8 mouse cellular contexts compared by ENCODE assay signal in genomic region chr6:121064356-121065015, GRCm38 (mm10).
DNase-seq lines count a peak whose midpoint lies in the region; ATAC-seq lines count a peak whose summit lies in the region.

No protein-coding gene starts in this region.

- peak overlapping the region; percentile 72 for H3K9ac ChIP-seq in heart, embryonic 13.5 days
- peak overlapping the region; percentile 34; the same call in 1 of the 2 replicates for H3K9ac ChIP-seq in intestine, embryonic 15.5 days
- no peak overlapping the region for H3K9ac ChIP-seq in liver, embryonic 15.5 days
- peak overlapping the region; percentile 32; the same call in 1 of the 2 replicates for H3K9ac ChIP-seq in stomach, embryonic 15.5 days

- no peaks in the 10 kb centered on the region for H3K36me3 ChIP-seq in heart, embryonic 13.5 days
- no peaks in the 10 kb centered on the region for H3K36me3 ChIP-seq in intestine, embryonic 15.5 days
- H3K36me3 ChIP-seq in liver, embryonic 15.5 days (replicated peaks), result peaks cover 9% of the 10 kb centered on the region; the same call in 1 of the 2 replicates
- no peaks in the 10 kb centered on the region for H3K36me3 ChIP-seq in stomach, embryonic 15.5 days

- H3K27me3 ChIP-seq in heart, embryonic 13.5 days (replicated peaks), result no peaks in the 10 kb centered on the region
- H3K27me3 ChIP-seq in intestine, embryonic 15.5 days (replicated peaks), result no peaks in the 10 kb centered on the region
- H3K27me3 ChIP-seq in liver, embryonic 15.5 days, result no peaks in the 10 kb centered on the region
- H3K27me3 ChIP-seq in stomach, embryonic 15.5 days (replicated peaks), result no peaks in the 10 kb centered on the region

- no peak for ATAC-seq in heart, embryonic 13.5 days (ENCODE audit: extremely low read depth, insufficient number of reproducible peaks, low FRiP score, low TSS enrichment)
- ATAC-seq in intestine, embryonic 15.5 days, result peak; percentile 90
- no peak for ATAC-seq in liver, embryonic 15.5 days (ENCODE audit: insufficient read depth)
- ATAC-seq in stomach, embryonic 15.5 days (ENCODE audit: insufficient read depth, low FRiP score, low read depth), result peak; percentile 79

- peak overlapping the region; percentile 12; the same call in 1 of the 2 replicates for H3K4me3 ChIP-seq in heart, embryonic 13.5 days
- peak overlapping the region; percentile 31 for H3K4me3 ChIP-seq in intestine, embryonic 15.5 days (replicated peaks)
- no peak overlapping the region for H3K4me3 ChIP-seq in liver, embryonic 15.5 days (replicated peaks)
- peak overlapping the region; percentile 29 for H3K4me3 ChIP-seq in stomach, embryonic 15.5 days (replicated peaks)

- peaks cover 91% of the 10 kb centered on the region for H3K4me1 ChIP-seq in heart, embryonic 13.5 days
- H3K4me1 ChIP-seq in intestine, embryonic 15.5 days (replicated peaks), result peaks cover 27% of the 10 kb centered on the region
- H3K4me1 ChIP-seq in liver, embryonic 15.5 days (replicated peaks), result peaks cover 71% of the 10 kb centered on the region
- H3K4me1 ChIP-seq in stomach, embryonic 15.5 days, result peaks cover 28% of the 10 kb centered on the region

- DNase-seq in heart, postnatal 14 days, result no peak
- peak; percentile 53 to 59 for DNase-seq in cerebellum, postnatal 10 days
- no peak for DNase-seq in gastrocnemius, postnatal 14 days
- no peak for DNase-seq in adrenal gland, postnatal 14 days

- intact Hi-C loops in heart, postnatal 14 days (cut with DNase I), result loop anchor here (5.0 kb wide), 1 partner anchor 43 kb away; no protein-coding TSS in a partner anchor
- intact Hi-C loops in gastrocnemius, postnatal 14 days (cut with DNase I; ENCODE audit: low total_unique reads), result no loop called here

- H3K9me3 ChIP-seq in heart, embryonic 13.5 days, result no peaks in the 10 kb centered on the region
- H3K9me3 ChIP-seq in intestine, embryonic 15.5 days, result no peaks in the 10 kb centered on the region
- H3K9me3 ChIP-seq in liver, embryonic 15.5 days (replicated peaks), result no peaks in the 10 kb centered on the region
- no peaks in the 10 kb centered on the region for H3K9me3 ChIP-seq in stomach, embryonic 15.5 days

- peak overlapping the region; percentile 92 for H3K27ac ChIP-seq in heart, embryonic 13.5 days (replicated peaks)
- peak overlapping the region; percentile 82 for H3K27ac ChIP-seq in intestine, embryonic 15.5 days
- peak overlapping the region; percentile 29; the same call in 1 of the 2 replicates for H3K27ac ChIP-seq in liver, embryonic 15.5 days (replicated peaks)
- peak overlapping the region; percentile 84 for H3K27ac ChIP-seq in stomach, embryonic 15.5 days

- peak overlapping the region; percentile 30 for H3K4me2 ChIP-seq in heart, embryonic 13.5 days
- peak overlapping the region; percentile 48 for H3K4me2 ChIP-seq in intestine, embryonic 15.5 days (replicated peaks)
- no peak overlapping the region for H3K4me2 ChIP-seq in liver, embryonic 15.5 days
- peak overlapping the region; percentile 45 for H3K4me2 ChIP-seq in stomach, embryonic 15.5 days

- WGBS in heart, embryonic 13.5 days, result 42% methylated on average over 17 of the region's 17 CpGs
- WGBS in intestine, embryonic 15.5 days, result 33% methylated on average over 17 of the region's 17 CpGs
- WGBS in liver, embryonic 15.5 days (ENCODE audit: insufficient replicate concordance), result 79% methylated on average over 17 of the region's 17 CpGs
- 37% methylated on average over 17 of the region's 17 CpGs for WGBS in stomach, embryonic 15.5 days

Comparison
In these comparisons a context has a peak if more than half of its experiments do, and no peak if none do; other contexts are left out.
1. ATAC-seq: peak in intestine, embryonic 15.5 days (single experiment) and stomach, embryonic 15.5 days (single experiment); none in heart, embryonic 13.5 days (single experiment) and liver, embryonic 15.5 days (single experiment).
2. H3K27ac ChIP-seq: peak in every context shown above with its lines; median percentile 92 in heart, embryonic 13.5 days; 84 in stomach, embryonic 15.5 days; 82 in intestine, embryonic 15.5 days; 29 in liver, embryonic 15.5 days.
3. DNase-seq: peak in cerebellum, postnatal 10 days (2 of 2); none in heart, postnatal 14 days (0 of 2), gastrocnemius, postnatal 14 days (single experiment) and adrenal gland, postnatal 14 days (single experiment).